Mouse (Mus musculus): ENCODE measurements at regions not wholly inside any gene's neighbourhood (a gene's known extent, or its start where the extent isn't known, plus 50 kb on each side); places are given as distances from the start of the nearest gene placed in this dataset.

- H3K27ac ChIP-seq: no peak overlapping the region
- DNase-seq (ENCODE audit: low spot score) (peak; percentile 53), ATAC-seq (no peak)
- no peak overlapping the region for H3K9ac ChIP-seq (replicated peaks; ENCODE audit: low read length)
- TF ChIP-seq CTCF (IDR thresholded peaks at IDR 0.05; ENCODE audit: low read depth): no peak
- WGBS: 47% methylated on average over 8 of the region's 8 CpGs
- no peak overlapping the region for H3K4me2 ChIP-seq (ENCODE audit: low read depth, low read length)
- H3K36me3 ChIP-seq (ENCODE audit: insufficient read depth, low read length): no peaks in the 10 kb centered on the region
- no peaks in the 10 kb centered on the region for H3K4me1 ChIP-seq (ENCODE audit: insufficient read depth, low read length)
- H3K4me3 ChIP-seq (ENCODE audit: low read length): no peak overlapping the region
- no peaks in the 10 kb centered on the region for H3K9me3 ChIP-seq (ENCODE audit: low read length)
- H3K27me3 ChIP-seq (ENCODE audit: insufficient read depth, low read length): no peaks in the 10 kb centered on the region
Observed at GRCm38 (mm10) chr12:106726920-106727319, 716.9 kb downstream of the Vrk1 start.

GRCm38 (mm10) chr12:106727486-106727885 is 717.5 kb downstream of the Vrk1 start:
- 80% methylated on average over 3 of the region's 3 CpGs for WGBS
- DNase-seq (ENCODE audit: low spot score): peak; percentile 5
- no peak overlapping the region for H3K4me3 ChIP-seq (ENCODE audit: low read length)

GRCm38 (mm10) chr12:106729686-106730085 is 719.7 kb downstream of the Vrk1 start:
- DNase-seq (ENCODE audit: low spot score) (no peak), ATAC-seq (no peak)
- Histone ChIP-seq H3K9ac (replicated peaks; ENCODE audit: low read length) (no peak overlapping the region), H3K36me3 (ENCODE audit: insufficient read depth, low read length) (no peaks in the 10 kb centered on the region), H3K4me1 (ENCODE audit: insufficient read depth, low read length) (no peaks in the 10 kb centered on the region), H3K4me3 (ENCODE audit: low read length) (no peak overlapping the region), H3K4me2 (ENCODE audit: low read depth, low read length) (no peak overlapping the region), H3K27ac (no peak overlapping the region), H3K27me3 (ENCODE audit: insufficient read depth, low read length) (no peaks in the 10 kb centered on the region), H3K9me3 (ENCODE audit: low read length) (no peaks in the 10 kb centered on the region)
- no peak for TF ChIP-seq CTCF (IDR thresholded peaks at IDR 0.05; ENCODE audit: low read depth)
- WGBS: 85% methylated on average over 5 of the region's 5 CpGs

More at GRCm38 (mm10) chr12:106727486-106727885, 717.5 kb downstream of the Vrk1 start:
- Histone ChIP-seq H3K9me3 (ENCODE audit: low read length) (no peaks in the 10 kb centered on the region), H3K36me3 (ENCODE audit: insufficient read depth, low read length) (no peaks in the 10 kb centered on the region), H3K27me3 (ENCODE audit: insufficient read depth, low read length) (no peaks in the 10 kb centered on the region), H3K4me1 (ENCODE audit: insufficient read depth, low read length) (no peaks in the 10 kb centered on the region), H3K27ac (no peak overlapping the region), H3K4me2 (ENCODE audit: low read depth, low read length) (no peak overlapping the region), H3K9ac (replicated peaks; ENCODE audit: low read length) (no peak overlapping the region)
- no peak for TF ChIP-seq CTCF (IDR thresholded peaks at IDR 0.05; ENCODE audit: low read depth)
- ATAC-seq: no peak

- TF ChIP-seq CTCF (IDR thresholded peaks at IDR 0.05; ENCODE audit: low read depth): no peak
- H3K4me3 ChIP-seq (ENCODE audit: low read length): no peak overlapping the region
- DNase-seq (ENCODE audit: low spot score): no peak
- H3K4me1 ChIP-seq (ENCODE audit: insufficient read depth, low read length): no peaks in the 10 kb centered on the region
- no peak for ATAC-seq
- H3K27me3 ChIP-seq (ENCODE audit: insufficient read depth, low read length): no peaks in the 10 kb centered on the region
- H3K36me3 ChIP-seq (ENCODE audit: insufficient read depth, low read length): no peaks in the 10 kb centered on the region
- no peaks in the 10 kb centered on the region for H3K9me3 ChIP-seq (ENCODE audit: low read length)
- no peak overlapping the region for H3K27ac ChIP-seq
- no peak overlapping the region for H3K4me2 ChIP-seq (ENCODE audit: low read depth, low read length)
- H3K9ac ChIP-seq (replicated peaks; ENCODE audit: low read length): no peak overlapping the region
- 73% methylated on average over 16 of the region's 16 CpGs for WGBS
Observed at GRCm38 (mm10) chr12:106732108-106732857, 722.3 kb downstream of the Vrk1 start.

- no peak for ATAC-seq
- WGBS: 88% methylated on average over 8 of the region's 8 CpGs
Observed at GRCm38 (mm10) chr12:106748765-106749164, 738.7 kb downstream of the Vrk1 start.

GRCm38 (mm10) chr12:106763552-106763951 is 724.9 kb upstream of the 3110018I06Rik start:
- no peaks in the 10 kb centered on the region for H3K4me1 ChIP-seq (ENCODE audit: insufficient read depth, low read length)
- TF ChIP-seq CTCF (IDR thresholded peaks at IDR 0.05; ENCODE audit: low read depth): no peak
- H3K36me3 ChIP-seq (ENCODE audit: insufficient read depth, low read length): no peaks in the 10 kb centered on the region
- no peak overlapping the region for H3K4me3 ChIP-seq (ENCODE audit: low read length)
- no peaks in the 10 kb centered on the region for H3K27me3 ChIP-seq (ENCODE audit: insufficient read depth, low read length)
- WGBS: 87% methylated on average over 7 of the region's 7 CpGs
- DNase-seq (ENCODE audit: low spot score) (no peak), ATAC-seq (no peak)
- H3K27ac ChIP-seq: no peak overlapping the region
- no peak overlapping the region for H3K9ac ChIP-seq (replicated peaks; ENCODE audit: low read length)
- H3K9me3 ChIP-seq (ENCODE audit: low read length): no peaks in the 10 kb centered on the region
- no peak overlapping the region for H3K4me2 ChIP-seq (ENCODE audit: low read depth, low read length)

More at GRCm38 (mm10) chr12:106748765-106749164, 738.7 kb downstream of the Vrk1 start:
- H3K36me3 ChIP-seq (ENCODE audit: insufficient read depth, low read length): no peaks in the 10 kb centered on the region
- no peaks in the 10 kb centered on the region for H3K4me1 ChIP-seq (ENCODE audit: insufficient read depth, low read length)
- H3K27me3 ChIP-seq (ENCODE audit: insufficient read depth, low read length): no peaks in the 10 kb centered on the region
- H3K27ac ChIP-seq: no peak overlapping the region
- H3K9ac ChIP-seq (replicated peaks; ENCODE audit: low read length): no peak overlapping the region
- no peak overlapping the region for H3K4me2 ChIP-seq (ENCODE audit: low read depth, low read length)
- DNase-seq (ENCODE audit: low spot score): no peak
- H3K9me3 ChIP-seq (ENCODE audit: low read length): 0 out of 2 replicates have a peak, but pooled peaks cover 3% of the 10 kb centered on the region
- H3K4me3 ChIP-seq (ENCODE audit: low read length): no peak overlapping the region
- TF ChIP-seq CTCF (IDR thresholded peaks at IDR 0.05; ENCODE audit: low read depth): no peak

- ATAC-seq (no peak), DNase-seq (ENCODE audit: low spot score) (no peak)
- no peaks in the 10 kb centered on the region for H3K36me3 ChIP-seq (ENCODE audit: insufficient read depth, low read length)
- no peak overlapping the region for H3K4me3 ChIP-seq (ENCODE audit: low read length)
- no peak for TF ChIP-seq CTCF (IDR thresholded peaks at IDR 0.05; ENCODE audit: low read depth)
- no peaks in the 10 kb centered on the region for H3K9me3 ChIP-seq (ENCODE audit: low read length)
- H3K4me1 ChIP-seq (ENCODE audit: insufficient read depth, low read length): no peaks in the 10 kb centered on the region
- H3K27ac ChIP-seq: no peak overlapping the region
- 85% methylated on average over 7 of the region's 7 CpGs for WGBS
- H3K27me3 ChIP-seq (ENCODE audit: insufficient read depth, low read length): no peaks in the 10 kb centered on the region
- H3K4me2 ChIP-seq (ENCODE audit: low read depth, low read length): no peak overlapping the region
- no peak overlapping the region for H3K9ac ChIP-seq (replicated peaks; ENCODE audit: low read length)
Observed at GRCm38 (mm10) chr12:106764516-106764915, 723.9 kb upstream of the 3110018I06Rik start.

Measured in hindbrain, postnatal 0 days (tissue).